Comparison of ENCODE assay signal across 16 mouse cellular contexts in genomic region chr4:74012277-74012676, GRCm38 (mm10). TPM values are rescaled to one million over a fixed set of nuclear protein-coding genes. Genes with fewer than 3 reads are reported as not detected.
DNase-seq lines count a peak whose midpoint lies in the region; ATAC-seq lines count a peak whose summit lies in the region.
"Had no signal": no experiment of that assay in that cellular context is flagged by ENCODE, and none has a peak within 500 bp of the region (broad histone marks: within the 10 kb centered on the region; RNA-seq: fewer than 3 reads in every experiment).

No protein-coding gene starts in this region.

- H3K9ac ChIP-seq in hindbrain, embryonic 12.5 days = no peak overlapping the region
- peak overlapping the region; percentile 82 for H3K9ac ChIP-seq in neural tube, embryonic 14.5 days (replicated peaks; ENCODE audit: low read depth, low read length)
- H3K9ac ChIP-seq: lung, embryonic 15.5 days had no signal

- H3K9me3 ChIP-seq in hindbrain, embryonic 12.5 days (replicated peaks) = no peaks in the 10 kb centered on the region
- no peaks in the 10 kb centered on the region for H3K9me3 ChIP-seq in neural tube, embryonic 14.5 days (ENCODE audit: control insufficient read depth, low read length)
- H3K9me3 ChIP-seq: embryonic facial prominence, embryonic 10.5 days; limb, embryonic 13.5 days; lung, embryonic 15.5 days had no signal

- H3K27ac ChIP-seq in hindbrain, embryonic 12.5 days = no peak overlapping the region
- peak overlapping the region; percentile 91 for H3K27ac ChIP-seq in neural tube, embryonic 14.5 days (ENCODE audit: low read depth, low read length)
- H3K27ac ChIP-seq: limb, embryonic 13.5 days; lung, embryonic 15.5 days had no signal

- 0 out of 2 replicates have a peak, but pooled peaks cover 2% of the 10 kb centered on the region for H3K4me1 ChIP-seq in hindbrain, embryonic 12.5 days
- peaks cover 8% of the 10 kb centered on the region; the same call in 1 of the 2 replicates for H3K4me1 ChIP-seq in neural tube, embryonic 14.5 days (ENCODE audit: control insufficient read depth, insufficient read depth, low read length)

- ATAC-seq in hindbrain, embryonic 12.5 days (ENCODE audit: low FRiP score) = no peak
- no peak for ATAC-seq in neural tube, embryonic 14.5 days (ENCODE audit: low read depth)
- ATAC-seq: activated CD4-positive, CD25-positive, alpha-beta regulatory T cell, adult 4 months had no signal

- H3K4me3 ChIP-seq in hindbrain, embryonic 12.5 days = peak overlapping the region; percentile 62; the same call in 1 of the 2 replicates
- H3K4me3 ChIP-seq in neural tube, embryonic 14.5 days (ENCODE audit: low read depth, low read length) = peak overlapping the region; percentile 62

- H3K27me3 ChIP-seq in hindbrain, embryonic 12.5 days = no peaks in the 10 kb centered on the region
- H3K27me3 ChIP-seq in neural tube, embryonic 14.5 days (ENCODE audit: control insufficient read depth, insufficient read depth, low read length) = no peaks in the 10 kb centered on the region
- H3K27me3 ChIP-seq: lung, embryonic 15.5 days had no signal

- no peaks in the 10 kb centered on the region for H3K36me3 ChIP-seq in hindbrain, embryonic 12.5 days
- H3K36me3 ChIP-seq in neural tube, embryonic 14.5 days (ENCODE audit: control insufficient read depth, insufficient read depth, low read length) = no peaks in the 10 kb centered on the region
- H3K36me3 ChIP-seq: embryonic facial prominence, embryonic 10.5 days; G1E; limb, embryonic 13.5 days; lung, embryonic 15.5 days had no signal

- peak; percentile 5 for DNase-seq in cerebellum, postnatal 25 days
- DNase-seq in cerebellum, adult 9-11 months = no peak
- DNase-seq in left cerebral cortex, adult 11 months (ENCODE audit: low spot score) = peak; percentile 2
- no peak for DNase-seq in left cerebral cortex, postnatal 4 days
- DNase-seq in gastrocnemius, postnatal 25 days = no peak
- DNase-seq in adipocyte (ENCODE audit: low spot score) = no peak
- DNase-seq: kidney, postnatal 10 days had no signal

- H3K4me2 ChIP-seq in hindbrain, embryonic 12.5 days (replicated peaks) = peak overlapping the region; percentile 84
- H3K4me2 ChIP-seq in neural tube, embryonic 14.5 days (ENCODE audit: low read depth, low read length) = peak overlapping the region; percentile 59

- intact Hi-C loops in left cerebral cortex, postnatal 4 days (cut with DNase I) = loop anchor here (10.0 kb wide), 1 partner anchor 407 kb away; the partner anchor contains the start of gene Gm11238

- WGBS in hindbrain, embryonic 12.5 days = 48% methylated on average over 3 of the region's 3 CpGs
- WGBS in neural tube, embryonic 14.5 days = 33% methylated on average over 3 of the region's 3 CpGs

RNA-seq across cellular contexts. Expression of gene Frmd3, which starts 1.0 kb away (rescaled TPM):
- 10 to 100 TPM; 40.3 to 46.3 TPM for total RNA-seq in left cerebral cortex, postnatal 4 days (2021)
- 10.5 and 11.1 TPM in 2 replicates for polyA plus RNA-seq in hindbrain, embryonic 12.5 days (2016; fragmentation: Nextera tagmentation; extraction: Ambion mirVana)
- polyA plus RNA-seq in neural tube, embryonic 14.5 days (2014; fragmentation: Nextera tagmentation; extraction: Ambion mirVana) = 41.8 and 45.8 TPM in 2 replicates
- total RNA-seq in gastrocnemius, postnatal 25 days (2021) = under 1 TPM; 0.56 to 0.61 TPM
- total RNA-seq: hematopoietic stem cell, adult 5-6 weeks; monocyte, adult 5-6 weeks had no signal
- polyA plus RNA-seq: G1E had no signal

Comparison
In these comparisons a context has a peak if more than half of its experiments do, and no peak if none do; other contexts are left out.
1. DNase-seq: peak in cerebellum, postnatal 25 days (2 of 2) and left cerebral cortex, adult 11 months (single experiment); none in cerebellum, adult 9-11 months (single experiment), left cerebral cortex, postnatal 4 days (single experiment), gastrocnemius, postnatal 25 days (single experiment) and adipocyte (single experiment).
2. RNA of gene Frmd3, which starts 1.0 kb away (total RNA-seq): 40.3 to 46.3 TPM in left cerebral cortex, postnatal 4 days; 0.56 to 0.61 TPM in gastrocnemius, postnatal 25 days; every median in the first group is over 10 times any median in the second.